Mouse (Mus musculus) stomach, embryonic 16.5 days (tissue): ENCODE results near the gene Elavl1. TPM values are rescaled to one million over a fixed set of nuclear protein-coding genes. Genes with fewer than 3 reads are reported as not detected.

ENCODE experiments used
- ATAC-seq: fragments of 200-750 bp; cut with Nextera tagmentation; 2 replicates; pipeline ENCODE4 v1.8.0; 2017; ENCODE audit warnings: moderate number of reproducible peaks, moderate TSS enrichment; ENCODE audit not compliant: insufficient read depth, low FRiP score
- H3K27ac ChIP-seq: fragments of 300-500 bp; sonication (generic); 2 replicates; pipeline ENCODE4 v1.5.1; 2014; ENCODE audit warnings: low read length
- H3K27me3 ChIP-seq: fragments of 300-500 bp; sonication (generic); 2 replicates; pipeline ENCODE4 v1.6.1; 2014; ENCODE audit warnings: low read length, control low read depth, mixed read lengths; ENCODE audit not compliant: control insufficient read depth, insufficient read depth
- H3K36me3 ChIP-seq: fragments of 300-500 bp; sonication (generic); 2 replicates; pipeline ENCODE4 v1.6.1; 2014; ENCODE audit warnings: low read length; ENCODE audit not compliant: control insufficient read depth, insufficient read depth
- H3K4me1 ChIP-seq: fragments of 300-500 bp; sonication (generic); 2 replicates; pipeline ENCODE4 v1.6.1; 2014; ENCODE audit warnings: low read length, control low read depth, mixed read lengths; ENCODE audit not compliant: control insufficient read depth, insufficient read depth
- H3K4me2 ChIP-seq: fragments of 300-500 bp; sonication (generic); 2 replicates; pipeline ENCODE4 v1.6.1; 2014; ENCODE audit warnings: low read depth, low read length, mixed read lengths
- H3K4me3 ChIP-seq: fragments of 300-500 bp; sonication (generic); replicated peaks from 2 replicates; pipeline ENCODE4 v1.5.1; 2014; ENCODE audit warnings: mild to moderate bottlenecking, low read length
- H3K9ac ChIP-seq: fragments of 300-500 bp; sonication (generic); 2 replicates; pipeline ENCODE4 v1.6.1; 2014; ENCODE audit warnings: low read length
- H3K9me3 ChIP-seq: fragments of 300-500 bp; sonication (generic); replicated peaks from 2 replicates; pipeline ENCODE4 v1.6.1; 2016; ENCODE audit warnings: low read length, control low read depth; ENCODE audit not compliant: control insufficient read depth
- WGBS: fragments of 180-500 bp; shearing (Covaris S2); extraction: QIAGEN DNeasy Blood & Tissue Kit; methylation state at CpG from one replicate; pipeline ENCODE4 v1.1.7; 2014; 5-methylcytosine and 5-hydroxymethylcytosine counted together
- polyA plus RNA-seq: library from polyadenylated mRNA; unstranded; fragments of >200 nt; fragmentation: Nextera tagmentation; extraction: Ambion mirVana; gene quantifications from 2 replicates; pipeline ENCODE4 v1.2.1, GENCODE M21; 2015

Elavl1 gene
- polyA plus RNA-seq, result 160 and 166 TPM in 2 replicates

DNA sequence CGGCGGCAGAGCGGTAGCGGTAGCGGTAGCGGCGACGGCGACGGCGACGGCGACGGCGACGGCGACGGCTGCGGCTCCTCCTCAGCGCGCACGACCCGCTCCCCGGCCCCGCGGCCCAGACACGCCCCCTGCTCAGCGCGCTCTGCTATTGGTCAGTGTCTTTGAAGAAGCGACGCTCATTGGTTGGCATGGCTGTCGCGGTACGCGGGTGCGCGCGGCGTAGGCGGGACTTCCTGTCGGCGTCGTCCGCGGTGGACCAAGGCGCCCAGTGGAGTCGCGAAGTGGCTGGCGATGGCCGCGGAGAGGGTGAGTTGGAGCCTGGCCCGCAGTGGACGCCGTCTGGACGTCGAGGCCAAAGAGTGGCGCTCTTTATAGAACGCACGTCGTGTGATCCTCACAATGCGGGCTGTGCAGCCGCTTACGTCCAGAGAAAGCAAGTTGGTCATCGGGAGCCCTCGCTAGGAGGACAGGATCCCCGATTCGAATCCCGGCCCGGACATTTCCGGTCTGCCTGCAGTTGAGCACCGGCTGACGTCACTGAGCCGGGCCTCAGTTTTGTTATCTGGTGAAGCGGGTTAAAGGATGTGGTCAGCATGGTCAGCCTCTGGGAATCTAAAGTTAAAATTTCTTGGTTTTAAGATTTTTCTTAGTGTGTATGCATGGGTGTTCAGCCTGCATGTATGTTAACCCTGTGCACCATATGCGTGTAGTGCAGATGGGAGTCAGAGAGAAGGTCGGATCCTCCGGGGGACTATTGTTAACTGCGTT, at the start of gene Elavl1, which contains the start of gene Ccl25:
Gene Elavl1, minus strand, starts transcription at position 431 of the 768 bp plus-strand sequence.
Gene Ccl25, plus strand, starts transcription at position 228 of the 768 bp plus-strand sequence.
- Histone ChIP-seq H3K9me3 (no peaks in the 10 kb centered on the region), H3K4me1 (peaks cover 26% of the 10 kb centered on the region), H3K27ac (peak within 1 kb of the TSS; percentile 92), H3K36me3 (peaks cover 16% of the 10 kb centered on the region; the same call in 1 of the 2 replicates), H3K4me3 (peak within 1 kb of the TSS; percentile 95), H3K27me3 (no peaks in the 10 kb centered on the region), H3K9ac (peak within 1 kb of the TSS; percentile 99), H3K4me2 (peak within 1 kb of the TSS; percentile 97)
- ATAC-seq, result peak; percentile 99
- WGBS, result under 1% methylated on average over 62 of the region's 78 CpGs

- no peak overlapping the region for H3K27ac ChIP-seq
- H3K9ac ChIP-seq, result no peak overlapping the region
- no peak for ATAC-seq
- H3K36me3 ChIP-seq, result no peaks in the 10 kb centered on the region
- no peak overlapping the region for H3K4me3 ChIP-seq
- no peaks in the 10 kb centered on the region for H3K9me3 ChIP-seq
- H3K4me1 ChIP-seq, result no peaks in the 10 kb centered on the region
- 69% methylated on average over 2 of the region's 2 CpGs for WGBS
- H3K4me2 ChIP-seq, result no peak overlapping the region
- H3K27me3 ChIP-seq, result no peaks in the 10 kb centered on the region
Observed at GRCm38 (mm10) chr8:4372657-4373056, 47.4 kb upstream of the Elavl1 start.

DNA sequence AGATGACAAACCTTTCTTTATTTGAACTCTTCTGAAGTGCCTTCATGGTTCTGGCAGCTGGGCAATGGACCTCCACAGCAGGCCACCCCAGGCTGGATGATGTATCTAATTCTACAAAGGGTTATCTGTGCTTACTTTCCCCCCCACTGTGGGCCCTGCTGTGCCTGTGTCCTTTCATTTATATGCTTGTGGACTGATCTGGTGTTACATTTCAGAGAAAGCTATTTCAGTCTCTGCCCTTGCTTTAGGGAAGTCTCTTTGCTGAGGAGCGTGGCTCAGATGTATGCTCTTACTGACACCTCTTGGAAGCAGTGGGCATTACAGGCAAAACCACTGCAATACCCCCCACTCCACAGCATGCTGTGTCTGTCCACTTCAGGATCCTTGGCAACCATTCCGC, 44.9 kb upstream of the Elavl1 start:
- no peaks in the 10 kb centered on the region for H3K4me1 ChIP-seq
- WGBS, result 21% methylated on average over 2 of the region's 2 CpGs
- H3K27me3 ChIP-seq, result no peaks in the 10 kb centered on the region
- no peaks in the 10 kb centered on the region for H3K9me3 ChIP-seq
- peak; percentile 47; the same call in 1 of the 2 replicates for ATAC-seq
- H3K9ac ChIP-seq, result no peak overlapping the region
- H3K4me2 ChIP-seq, result no peak overlapping the region
- no peaks in the 10 kb centered on the region for H3K36me3 ChIP-seq
- no peak overlapping the region for H3K27ac ChIP-seq
- no peak overlapping the region for H3K4me3 ChIP-seq

- ATAC-seq, result no peak
- H3K27ac ChIP-seq, result no peak overlapping the region
- H3K4me3 ChIP-seq, result no peak overlapping the region
- H3K4me2 ChIP-seq, result no peak overlapping the region
- H3K9ac ChIP-seq, result no peak overlapping the region
- WGBS, result 81% methylated on average over 4 of the region's 4 CpGs
- no peaks in the 10 kb centered on the region for H3K4me1 ChIP-seq
- H3K9me3 ChIP-seq, result no peaks in the 10 kb centered on the region
- no peaks in the 10 kb centered on the region for H3K36me3 ChIP-seq
- no peaks in the 10 kb centered on the region for H3K27me3 ChIP-seq
Observed at GRCm38 (mm10) chr8:4368470-4368869, 43.3 kb upstream of the Elavl1 start.

GRCm38 (mm10) chr8:4367808-4368207, 42.6 kb upstream of the Elavl1 start:
- Histone ChIP-seq H3K9me3 (no peaks in the 10 kb centered on the region), H3K4me3 (no peak overlapping the region), H3K9ac (no peak overlapping the region), H3K4me1 (no peaks in the 10 kb centered on the region), H3K27ac (no peak overlapping the region), H3K27me3 (no peaks in the 10 kb centered on the region), H3K4me2 (no peak overlapping the region), H3K36me3 (no peaks in the 10 kb centered on the region)
- 83% methylated on average over 11 of the region's 11 CpGs for WGBS
- ATAC-seq, result no peak

DNA sequence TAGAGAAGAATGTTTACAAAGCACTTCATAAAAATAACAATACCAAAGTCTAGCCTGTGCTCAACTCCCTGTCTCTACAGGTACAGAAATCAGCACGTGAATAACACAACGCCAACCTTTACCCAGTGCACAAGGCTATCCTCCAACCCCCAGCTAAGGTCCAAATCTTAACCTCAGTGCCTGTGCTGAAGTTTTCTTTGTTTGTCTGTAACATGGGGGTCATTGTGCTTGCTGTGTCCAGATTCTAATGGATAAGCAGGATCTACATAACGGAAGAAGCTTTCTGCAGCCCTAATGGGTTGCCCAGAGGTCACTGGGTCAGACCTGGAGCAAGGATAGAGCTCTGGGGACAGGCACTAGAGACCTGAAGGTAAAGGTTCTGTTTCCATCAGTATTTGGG, 41.0 kb upstream of the Elavl1 start:
- Histone ChIP-seq H3K27ac (no peak overlapping the region), H3K27me3 (no peaks in the 10 kb centered on the region), H3K36me3 (no peaks in the 10 kb centered on the region), H3K9me3 (no peaks in the 10 kb centered on the region), H3K9ac (no peak overlapping the region), H3K4me3 (no peak overlapping the region), H3K4me1 (no peaks in the 10 kb centered on the region), H3K4me2 (no peak overlapping the region)
- 86% methylated on average over 3 of the region's 3 CpGs for WGBS
- ATAC-seq, result no peak

DNA sequence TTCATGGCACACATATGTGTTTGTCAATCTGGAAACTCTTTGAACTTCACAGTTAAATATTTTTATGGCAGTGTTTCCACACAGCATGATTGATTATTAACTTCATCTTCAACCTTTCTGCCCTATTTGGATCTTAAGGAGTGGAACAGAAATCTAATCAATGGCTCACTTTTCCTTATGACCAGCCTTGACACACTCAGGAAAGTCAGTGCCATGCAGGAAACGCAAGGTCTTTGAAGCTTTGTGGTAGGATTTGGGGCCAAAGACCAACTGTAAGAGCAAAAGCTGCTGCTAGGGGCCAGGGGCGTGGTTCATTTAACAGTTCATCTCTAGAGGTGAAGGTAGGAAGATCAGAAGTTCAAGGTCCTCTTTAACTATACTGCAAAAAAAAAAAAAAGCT, 35.7 kb upstream of the Elavl1 start:
- H3K27me3 ChIP-seq, result no peaks in the 10 kb centered on the region
- no peak for ATAC-seq
- H3K27ac ChIP-seq, result no peak overlapping the region
- no peaks in the 10 kb centered on the region for H3K4me1 ChIP-seq
- no peak overlapping the region for H3K9ac ChIP-seq
- no peaks in the 10 kb centered on the region for H3K36me3 ChIP-seq
- H3K9me3 ChIP-seq, result no peaks in the 10 kb centered on the region
- H3K4me2 ChIP-seq, result no peak overlapping the region
- 78% methylated on average over 2 of the region's 2 CpGs for WGBS
- no peak overlapping the region for H3K4me3 ChIP-seq

DNA sequence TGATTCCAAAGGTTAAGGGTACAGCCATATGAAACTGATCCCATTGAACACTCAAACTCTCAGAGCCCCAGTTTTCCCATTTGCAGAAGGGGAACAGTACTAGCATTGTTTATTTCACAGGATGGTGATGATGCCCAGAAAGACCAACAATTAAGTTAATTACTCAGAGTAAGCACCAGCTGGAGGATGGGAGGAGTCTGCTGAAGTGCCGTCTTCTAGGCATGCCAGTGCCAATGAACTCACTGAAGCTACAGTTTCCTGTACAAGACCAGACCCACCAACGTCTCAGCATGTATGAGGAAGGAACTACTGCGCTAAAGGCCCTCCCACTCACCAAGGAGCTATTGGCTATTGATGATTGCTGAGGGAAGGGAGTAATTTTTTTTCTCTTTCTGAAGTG, 34.1 kb upstream of the Elavl1 start:
- Histone ChIP-seq H3K4me1 (no peaks in the 10 kb centered on the region), H3K9ac (no peak overlapping the region), H3K27ac (no peak overlapping the region), H3K4me2 (no peak overlapping the region), H3K27me3 (no peaks in the 10 kb centered on the region), H3K4me3 (no peak overlapping the region), H3K9me3 (no peaks in the 10 kb centered on the region), H3K36me3 (no peaks in the 10 kb centered on the region)
- no peak for ATAC-seq
- WGBS, result 67% methylated on average over 3 of the region's 3 CpGs

GRCm38 (mm10) chr8:4355455-4355854, 30.2 kb upstream of the Elavl1 start:
- 86% methylated on average over 10 of the region's 10 CpGs for WGBS

More at GRCm38 (mm10) chr8:4355455-4355854, 30.2 kb upstream of the Elavl1 start:
- no peak for ATAC-seq
- Histone ChIP-seq H3K9ac (no peak overlapping the region), H3K27me3 (no peaks in the 10 kb centered on the region), H3K4me3 (no peak overlapping the region), H3K4me2 (no peak overlapping the region), H3K27ac (no peak overlapping the region), H3K4me1 (no peaks in the 10 kb centered on the region), H3K9me3 (no peaks in the 10 kb centered on the region), H3K36me3 (no peaks in the 10 kb centered on the region)
